Mouse (Mus musculus): Measurements from ENCODE around the gene Cfap157.

GRCm38 (mm10) chr2:32749082-32749481, 35.1 kb downstream of the Cfap157 start:
- TF ChIP-seq CTCF (IDR thresholded peaks at IDR 0.05) (no peak), POLR2A (IDR thresholded peaks at IDR 0.05; ENCODE audit: insufficient read depth, low read depth, low read length) (no peak)

Data from heart, adult 2 months (tissue).